Mouse (Mus musculus) right cerebral cortex, postnatal 25 days (tissue): ENCODE measurements around the gene Nfkb1.

ENCODE experiments used
- DNase-seq: peaks from one replicate; pipeline ENCODE4 v3.0.0; 2022

The Nfkb1 gene

DNA sequence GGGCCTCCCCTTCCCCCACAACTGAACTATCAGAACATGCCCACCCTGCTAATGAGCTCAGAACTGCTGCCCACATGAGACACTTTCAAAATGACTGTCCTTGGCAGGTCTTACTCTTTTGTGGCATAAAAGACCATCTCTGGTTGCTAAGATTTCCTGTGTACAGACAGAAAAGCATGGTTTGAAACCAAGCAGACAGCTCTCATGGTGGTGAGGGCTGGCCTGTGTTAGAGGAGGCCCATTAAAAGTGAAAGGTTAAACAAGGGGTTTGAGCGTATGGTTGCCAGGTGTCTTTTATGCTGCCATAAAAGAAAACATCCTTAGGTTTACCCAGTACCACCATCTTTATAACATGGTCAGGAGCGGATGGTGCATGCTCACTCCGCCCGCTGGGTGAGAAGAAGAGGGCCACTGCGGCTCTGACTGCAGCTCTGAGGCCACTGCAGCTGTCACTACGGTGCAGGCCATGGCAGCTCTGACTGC is 25.5 kb downstream of the Nfkb1 start:
- DNase-seq = no peak

- DNase-seq = no peak
Observed at GRCm38 (mm10) chr3:135662139-135662864, 29.0 kb downstream of the Nfkb1 start.

GRCm38 (mm10) chr3:135661707-135662106 is 29.6 kb downstream of the Nfkb1 start:
- no peak for DNase-seq

DNA sequence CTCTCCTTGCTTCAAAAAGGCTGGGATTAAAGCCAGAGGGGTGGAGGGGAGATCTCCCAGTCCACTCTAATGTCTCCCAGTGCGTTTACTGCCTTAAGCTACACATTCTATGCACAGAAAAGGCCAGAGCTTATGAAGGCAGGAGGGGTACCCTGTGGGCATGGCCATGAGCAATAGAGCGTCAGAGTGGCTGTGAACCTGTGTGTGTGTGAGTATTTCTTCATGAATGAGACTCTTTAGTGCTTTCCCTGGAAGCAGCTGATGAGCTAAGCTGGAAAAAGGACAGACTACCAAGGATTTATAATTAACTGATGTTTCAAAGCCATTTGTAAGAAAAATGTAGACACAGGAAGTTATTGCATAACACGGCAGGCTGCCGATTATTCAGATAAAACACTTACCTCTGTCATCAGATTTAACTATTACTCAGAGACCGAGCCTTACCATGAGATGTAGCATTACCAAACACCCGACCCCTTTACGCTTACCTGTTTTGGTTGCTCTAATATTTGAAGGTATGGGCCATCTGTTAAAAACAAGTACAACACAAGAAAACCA is 32.7 kb downstream of the Nfkb1 start:
- DNase-seq = no peak

GRCm38 (mm10) chr3:135656156-135656555 is 35.2 kb downstream of the Nfkb1 start:
- no peak for DNase-seq

GRCm38 (mm10) chr3:135650773-135651555 is 40.4 kb downstream of the Nfkb1 start:
- DNase-seq = no peak

DNA sequence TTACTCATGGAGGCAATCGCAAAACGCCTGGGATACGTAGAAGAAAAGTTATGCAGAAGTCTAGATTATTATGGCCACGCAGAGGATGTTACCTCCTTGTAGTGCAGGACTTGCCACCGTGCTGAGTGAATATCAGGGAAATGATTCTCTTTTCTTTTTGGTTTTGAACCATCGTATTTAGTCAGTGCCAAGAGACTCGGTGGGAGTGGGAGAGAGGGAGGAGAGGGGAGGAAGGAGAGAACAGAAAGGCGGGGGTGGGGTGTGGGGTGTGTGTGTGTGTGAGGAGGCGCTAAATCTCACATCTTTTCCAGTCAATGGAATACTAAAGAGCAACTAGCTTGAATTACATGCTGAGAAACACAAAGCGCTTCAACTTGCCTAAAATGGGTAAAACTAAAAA is 41.5 kb downstream of the Nfkb1 start:
- no peak for DNase-seq

DNA sequence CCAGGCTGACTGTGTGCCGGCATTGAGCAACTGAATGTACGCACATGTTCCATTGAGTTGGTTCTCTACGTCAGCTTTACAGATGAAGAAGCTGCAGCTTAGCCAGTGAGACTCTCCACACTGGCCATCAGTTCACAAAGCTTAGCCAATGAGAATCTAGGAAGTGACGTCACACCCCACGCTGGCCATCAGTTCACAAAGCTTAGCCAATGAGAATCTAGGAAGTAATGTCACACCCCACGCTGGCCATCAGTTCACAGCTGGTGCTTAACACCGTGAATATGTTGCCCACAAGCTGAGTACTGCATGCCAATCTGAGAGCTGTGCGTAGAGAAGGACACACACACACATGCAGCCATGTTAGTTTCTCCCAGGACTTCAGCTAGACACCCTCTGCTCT is 42.8 kb downstream of the Nfkb1 start:
- no peak for DNase-seq

DNA sequence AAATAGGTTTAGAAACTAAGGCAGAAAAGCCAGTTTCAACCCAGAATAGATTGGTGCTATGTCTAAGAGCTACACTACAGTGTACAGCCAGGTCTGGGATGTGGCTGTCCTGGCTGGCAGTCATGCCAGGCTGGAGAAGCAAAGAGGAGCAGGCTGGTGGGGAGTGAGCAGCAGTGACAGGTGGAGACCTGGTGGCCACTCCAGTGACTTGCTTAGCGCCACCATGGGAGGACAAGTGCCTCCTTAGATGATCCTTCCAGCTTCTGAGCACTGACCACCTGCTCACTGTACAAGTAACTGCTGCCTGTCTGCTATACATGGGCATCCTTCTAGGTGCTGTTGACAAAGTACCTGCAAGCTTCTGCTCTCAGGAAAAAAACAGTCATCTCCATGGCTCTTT is 44.7 kb downstream of the Nfkb1 start:
- DNase-seq = no peak

- DNase-seq = no peak
Observed at GRCm38 (mm10) chr3:135644971-135645370, 46.4 kb downstream of the Nfkb1 start.

DNA sequence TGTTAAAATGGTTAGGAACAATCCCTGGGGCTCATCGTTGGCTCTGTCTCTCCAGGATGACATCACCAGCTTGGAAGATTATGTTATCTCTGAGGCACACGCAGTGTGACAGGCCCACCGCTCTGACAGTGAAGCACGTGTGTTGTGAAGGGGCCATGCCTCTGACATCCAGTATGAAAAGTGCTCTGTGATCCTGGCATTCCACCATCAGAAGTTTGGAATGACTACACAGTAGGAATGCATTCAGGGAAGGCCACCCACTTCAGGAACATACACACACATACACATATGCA is 49.8 kb downstream of the Nfkb1 start:
- no peak for DNase-seq

- no peak for DNase-seq
Observed at GRCm38 (mm10) chr3:135640856-135641622, 50.3 kb downstream of the Nfkb1 start.

GRCm38 (mm10) chr3:135640203-135640602 is 51.1 kb downstream of the Nfkb1 start:
- DNase-seq = no peak

GRCm38 (mm10) chr3:135637592-135637991 is 53.8 kb downstream of the Nfkb1 start:
- DNase-seq = no peak

GRCm38 (mm10) chr3:135636454-135636853 is 54.9 kb downstream of the Nfkb1 start:
- no peak for DNase-seq

GRCm38 (mm10) chr3:135635646-135636434 is 55.5 kb downstream of the Nfkb1 start:
- no peak for DNase-seq

DNA sequence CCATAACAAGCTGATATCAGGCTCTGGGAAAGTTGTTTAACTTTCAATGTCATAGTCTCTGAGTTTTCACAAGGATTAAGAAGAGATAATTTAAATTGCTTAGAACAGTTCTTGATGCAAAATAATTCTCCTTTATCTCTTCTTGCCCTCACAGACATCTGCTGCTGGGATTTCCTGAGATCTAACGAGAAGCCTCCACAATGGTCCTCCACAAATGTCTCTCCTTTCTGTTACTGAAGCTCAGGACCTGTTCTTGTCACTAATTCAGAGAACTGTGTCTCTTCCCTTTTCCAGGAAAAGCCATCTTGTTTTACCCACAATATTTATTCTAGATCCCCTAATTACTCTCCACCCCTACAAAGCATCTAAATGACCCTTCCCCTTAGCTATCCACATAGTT is 56.3 kb downstream of the Nfkb1 start:
- DNase-seq = no peak

GRCm38 (mm10) chr3:135634275-135634674 is 57.1 kb downstream of the Nfkb1 start:
- no peak for DNase-seq

GRCm38 (mm10) chr3:135631856-135632255 is 59.5 kb downstream of the Nfkb1 start:
- no peak for DNase-seq

GRCm38 (mm10) chr3:135631096-135631457 is 60.3 kb downstream of the Nfkb1 start:
- no peak for DNase-seq

DNA sequence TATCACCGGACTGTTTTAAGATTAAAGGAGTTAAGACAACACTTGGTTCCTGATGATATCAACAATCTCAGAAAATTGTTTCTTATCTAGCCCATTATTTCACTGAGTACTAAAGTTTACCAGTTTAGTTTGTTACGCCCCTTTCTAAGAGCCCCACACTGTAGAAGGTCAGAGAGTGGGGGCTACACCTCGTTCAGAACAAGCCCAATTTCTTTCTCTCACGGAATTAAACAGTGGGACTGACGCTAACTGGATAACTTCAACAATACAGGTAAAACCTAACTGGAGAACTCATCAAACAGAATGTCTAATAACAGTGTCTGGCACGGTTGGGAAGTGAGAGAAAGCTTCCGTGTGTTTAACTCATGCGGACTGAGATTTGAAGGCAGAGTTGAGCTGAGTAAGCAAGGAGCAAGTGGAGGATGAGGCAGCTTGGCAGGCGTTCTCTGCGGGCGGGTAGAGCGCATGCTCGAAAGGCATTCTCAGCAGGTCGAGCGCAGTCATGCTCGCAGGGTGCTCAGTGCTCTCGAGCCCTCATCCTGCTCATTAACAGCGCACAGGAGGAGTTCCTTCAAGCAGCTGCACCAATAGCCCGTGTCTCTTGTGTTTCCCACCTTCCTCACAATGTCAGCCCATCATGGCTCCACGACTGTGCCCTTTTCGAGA is 60.8 kb downstream of the Nfkb1 start:
- peak; percentile 47 for DNase-seq

GRCm38 (mm10) chr3:135629830-135630355 is 61.5 kb downstream of the Nfkb1 start:
- DNase-seq = no peak
